Mouse (Mus musculus) ES-E14 (cell line): ENCODE data around the gene Nanog. TPM values are rescaled to one million over a fixed set of nuclear protein-coding genes. Genes with fewer than 3 reads are reported as not detected.

ENCODE experiments used
- DNase-seq: peaks from one replicate; pipeline ENCODE4 v3.0.0-alpha.2; 2013; ENCODE audit warnings: low read depth, low spot score
- H3K27ac ChIP-seq: 2 replicates; pipeline ENCODE4 v1.5.1; 2012; ENCODE audit warnings: low read depth, mild to moderate bottlenecking, low read length, moderate library complexity, mixed read lengths; ENCODE audit not compliant: poor library complexity, insufficient read depth, severe bottlenecking
- H3K36me3 ChIP-seq: 2 replicates; pipeline ENCODE4 v1.6.1; 2012; ENCODE audit warnings: mild to moderate bottlenecking, low read length, moderate library complexity, mixed read lengths; ENCODE audit not compliant: control insufficient read depth, poor library complexity, insufficient read depth, severe bottlenecking
- H3K4me1 ChIP-seq, 2 experiments: fragments of 150-350 bp in 1 of 2; sonication (generic) in 1 of 2; 2 replicates each; pipeline ENCODE4 v1.6.1; 2012; ENCODE audit warnings: low read length in 2 of 2, mild to moderate bottlenecking in 1 of 2, mixed read lengths in 1 of 2; ENCODE audit not compliant: control insufficient read depth in 2 of 2, insufficient read depth in 2 of 2, poor library complexity in 1 of 2
- H3K4me3 ChIP-seq, 2 experiments: fragments of 150-350 bp in 1 of 2; sonication (generic) in 1 of 2; 2 replicates each; pipeline ENCODE4 v1.5.1; 2012; ENCODE audit warnings: low read length in 2 of 2, low read depth in 1 of 2, mild to moderate bottlenecking in 1 of 2, mixed read lengths in 1 of 2; ENCODE audit not compliant: insufficient read depth in 1 of 2, poor library complexity in 1 of 2, severe bottlenecking in 1 of 2
- H3K9ac ChIP-seq: 2 replicates; pipeline ENCODE4 v1.6.1; 2012; ENCODE audit warnings: low read depth, mild to moderate bottlenecking, low read length, mixed read lengths; ENCODE audit not compliant: poor library complexity, insufficient read depth, severe bottlenecking
- H3K9me3 ChIP-seq: fragments of 150-350 bp; sonication (generic); 2 replicates; pipeline ENCODE4 v1.6.1; 2012; ENCODE audit warnings: low read depth, mild to moderate bottlenecking, low read length; ENCODE audit not compliant: control insufficient read depth, insufficient read depth
- CHD2 ChIP-seq: IDR thresholded peaks from 2 replicates; pipeline ENCODE4 v1.6.1; 2014; ENCODE audit warnings: mild to moderate bottlenecking, low read depth, low read length, inconsistent platforms
- HCFC1 ChIP-seq: IDR thresholded peaks from 2 replicates; pipeline ENCODE4 v1.6.1; 2012; ENCODE audit warnings: low read length, inconsistent platforms, borderline replicate concordance; ENCODE audit not compliant: insufficient read depth
- MAFK ChIP-seq: IDR thresholded peaks from 2 replicates; pipeline ENCODE4 v1.6.1; 2014; ENCODE audit warnings: mild to moderate bottlenecking, low read depth, low read length, inconsistent platforms; ENCODE audit not compliant: insufficient read depth
- ZC3H11A ChIP-seq: IDR thresholded peaks from 2 replicates; pipeline ENCODE4 v1.6.1; 2012; ENCODE audit warnings: low read depth, mild to moderate bottlenecking, inconsistent platforms, low read length, borderline replicate concordance
- ZNF384 ChIP-seq: IDR thresholded peaks from 2 replicates; pipeline ENCODE4 v1.6.1; 2012; ENCODE audit warnings: low read depth, low read length, inconsistent platforms
- in situ Hi-C, 2 experiments: fragments of 600-800 bp; cut with MboI; formaldehyde crosslinking; loops; one replicate each; pipeline ENCODE4 v1.15.1; 2025; ENCODE audit warnings: low sequenced_read_pairs in 2 of 2, inconsistent platforms in 1 of 2; ENCODE audit not compliant: unreplicated experiment in 2 of 2
- total RNA-seq: library from RNA; depleted of rRNA; stranded (reverse); fragments of 300-350 nt; gene quantifications from 2 replicates; pipeline ENCODE4 v1.2.3, GENCODE M21; 2012; rRNA removed

Gene Nanog
- total RNA-seq, 1 experiment: 138 TPM

DNA sequence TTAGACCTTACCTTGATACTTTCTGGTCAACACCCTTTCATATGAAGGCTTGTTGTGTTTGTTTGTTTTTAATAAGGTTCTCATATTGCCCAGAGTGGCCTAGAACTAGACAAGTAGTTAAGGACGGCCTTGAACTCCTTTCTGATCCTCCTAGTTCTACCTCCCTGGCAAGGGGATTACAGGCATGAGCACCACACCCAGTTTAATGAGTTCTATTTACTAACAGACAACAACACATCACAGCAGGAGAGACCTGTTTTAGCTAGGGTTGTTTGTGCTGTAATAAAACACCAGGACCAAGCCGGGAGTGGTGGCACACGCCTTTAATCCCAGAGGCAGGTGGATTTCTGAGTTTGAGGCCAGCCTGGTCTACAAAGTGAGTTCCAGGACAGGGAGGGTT lies 55.2 kb downstream of the Nanog start:
- in situ Hi-C loops: no loop called here
- H3K9ac ChIP-seq: no peak overlapping the region; the same call in 1 of the 2 replicates
- peak overlapping the region; percentile 98; the same call in 1 of the 2 replicates for H3K27ac ChIP-seq

DNA sequence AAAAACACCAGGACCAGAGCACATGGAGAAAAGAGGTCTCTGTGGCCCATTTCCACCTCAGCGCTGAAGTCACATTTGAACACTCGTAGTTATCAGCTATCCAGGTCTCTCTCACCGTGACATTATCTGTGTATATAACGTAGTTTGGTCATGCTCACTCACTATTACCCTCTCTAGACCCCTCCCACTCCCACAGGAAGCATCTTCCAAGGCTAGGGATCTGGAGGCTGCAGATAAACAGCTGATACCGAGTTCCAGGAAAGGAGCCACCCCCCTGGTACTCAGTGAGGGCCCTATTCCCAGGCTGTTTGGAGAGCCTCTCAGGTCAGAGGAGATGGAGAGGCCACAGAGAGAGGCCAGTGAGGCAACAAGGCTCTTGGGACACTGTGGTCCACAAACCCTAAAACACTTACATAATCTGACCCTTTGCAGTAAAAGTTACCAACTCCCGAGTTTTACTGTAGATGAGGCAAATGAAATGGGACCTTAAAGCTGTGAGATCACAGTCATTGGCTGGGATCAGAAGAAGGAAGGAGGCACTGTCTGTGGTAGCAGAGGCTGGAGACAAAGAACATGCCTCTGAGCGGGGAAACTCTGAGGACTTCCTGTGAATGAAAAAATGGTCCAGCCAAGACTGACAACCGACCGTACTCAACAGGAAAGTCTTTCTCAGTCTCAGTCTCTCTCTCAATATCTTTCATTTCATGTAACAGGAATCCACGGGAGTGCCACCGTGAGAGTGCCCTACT lies 55.8 kb downstream of the Nanog start:
- Histone ChIP-seq H3K9me3 (no peaks in the 10 kb centered on the region), H3K27ac (peak overlapping the region; percentile 98), H3K4me1 (peaks cover 3 to 18% of the 10 kb centered on the region in 2 experiments; a peak in 2 of 4 replicates), H3K9ac (peak overlapping the region; percentile 80), H3K4me3 (peak overlapping the region in 1 of 2 experiments; percentile 61; a peak in 2 of 4 replicates), H3K36me3 (no peaks in the 10 kb centered on the region)
- DNase-seq: no peak
- TF ChIP-seq ZC3H11A: no peak
- no peak for TF ChIP-seq ZNF384
- no peak for TF ChIP-seq HCFC1
- TF ChIP-seq MAFK: no peak
- TF ChIP-seq CHD2: no peak
- in situ Hi-C loops: no loop called here

More for the DNA sequence above, 55.2 kb downstream of the Nanog start:
- Histone ChIP-seq H3K9me3 (no peaks in the 10 kb centered on the region), H3K4me1 (peaks cover 3 to 18% of the 10 kb centered on the region in 2 experiments; a peak in 2 of 4 replicates), H3K4me3 (no peak overlapping the region), H3K36me3 (no peaks in the 10 kb centered on the region)
- DNase-seq: no peak
- TF ChIP-seq MAFK (no peak), HCFC1 (no peak), CHD2 (no peak), ZC3H11A (no peak), ZNF384 (no peak)

DNA sequence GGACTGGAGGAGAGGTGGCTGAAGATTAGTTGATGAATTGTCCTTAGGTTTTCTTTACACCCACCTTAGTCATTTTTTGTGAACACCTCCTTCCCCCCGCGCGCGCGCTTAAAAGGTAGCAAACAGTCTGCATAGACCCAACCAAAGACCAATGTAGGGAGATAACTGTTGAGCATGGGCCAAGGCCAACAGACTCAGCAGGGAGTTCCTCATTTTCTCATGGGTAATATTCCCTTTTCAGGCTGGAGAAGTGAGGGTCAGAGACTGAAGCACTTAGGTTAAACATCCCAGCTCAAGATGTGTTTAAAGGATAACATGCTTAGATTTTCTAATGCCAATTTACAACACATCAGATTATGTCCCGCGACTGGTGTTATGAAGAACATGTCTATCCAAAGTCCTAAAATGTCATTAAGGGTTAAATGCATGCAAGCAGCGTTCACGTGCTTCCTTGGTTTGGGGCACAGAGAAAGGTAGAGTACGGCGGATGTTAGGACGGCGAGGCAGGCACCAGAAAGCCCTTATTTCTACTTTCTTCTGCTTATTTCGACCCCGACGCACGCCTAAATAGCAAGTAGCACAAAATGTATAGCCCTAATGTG lies 56.7 kb downstream of the Nanog start:
- peak overlapping the region; percentile 61 for H3K4me3 ChIP-seq
- in situ Hi-C loops: no loop called here
- DNase-seq: no peak
- peak overlapping the region; percentile 80 for H3K9ac ChIP-seq
- TF ChIP-seq ZC3H11A (no peak), ZNF384 (no peak)
- no peaks in the 10 kb centered on the region for H3K36me3 ChIP-seq
- H3K27ac ChIP-seq: peak overlapping the region; percentile 98
- no peaks in the 10 kb centered on the region for H3K9me3 ChIP-seq
- H3K4me1 ChIP-seq: peaks cover 4 to 14% of the 10 kb centered on the region in 2 experiments; a peak in 3 of 4 replicates

Other genes with a start within 250 kb of the Nanog start
- gene Rimklb, start 208.7 kb upstream of the Nanog start, total RNA-seq: 36.3 and 54.4 TPM in 2 replicates
- gene Mfap5, start 201.6 kb upstream of the Nanog start, total RNA-seq: 7.1 and 8.7 TPM in 2 replicates
- gene Aicda, start 153.7 kb upstream of the Nanog start, total RNA-seq: 0.32 and 0.76 TPM in 2 replicates
- gene Apobec1, start 105.0 kb upstream of the Nanog start, total RNA-seq: 5.9 and 8.8 TPM in 2 replicates
- 155 and 219 TPM in 2 replicates for gene Gdf3, start 97.4 kb upstream of the Nanog start, total RNA-seq
- gene Dppa3, start 81.1 kb upstream of the Nanog start, total RNA-seq: 19.2 and 19.6 TPM in 2 replicates
- 890 and 1,987 TPM in 2 replicates for gene Slc2a3, start 94.2 kb downstream of the Nanog start, total RNA-seq
- 1.3 and 1.7 TPM in 2 replicates for gene Foxj2, start 112.4 kb downstream of the Nanog start, total RNA-seq
- gene C3ar1, start 148.7 kb downstream of the Nanog start, total RNA-seq: 0.22 TPM in 1 of 2 replicates, not detected in the other
- gene Necap1, start 167.0 kb downstream of the Nanog start, total RNA-seq: 32.9 and 40.4 TPM in 2 replicates
- not detected in 2 replicates for gene Clec4a1, start 214.4 kb downstream of the Nanog start, total RNA-seq
- not detected in 2 replicates for gene Clec4a3, start 245.0 kb downstream of the Nanog start, total RNA-seq